Mouse (Mus musculus): ENCODE data around the gene Gm28053.

Gm28053 gene

GRCm38 (mm10) chr6:48696830-48697554 is 21.4 kb upstream of the Gm28053 start:
- DNase-seq, result no peak

- no peak for DNase-seq
These were observed 20.9 kb upstream of the Gm28053 start for GRCm38 (mm10) chr6:48697555-48697930.

GRCm38 (mm10) chr6:48698066-48698856 is 20.1 kb upstream of the Gm28053 start:
- no peak for DNase-seq

GRCm38 (mm10) chr6:48698888-48699287 is 19.5 kb upstream of the Gm28053 start:
- no peak for DNase-seq

GRCm38 (mm10) chr6:48700251-48701075 is 17.9 kb upstream of the Gm28053 start:
- no peak for DNase-seq

GRCm38 (mm10) chr6:48702146-48702545 is 16.3 kb upstream of the Gm28053 start:
- no peak for DNase-seq

GRCm38 (mm10) chr6:48702601-48703000 is 15.8 kb upstream of the Gm28053 start:
- DNase-seq, result no peak

- DNase-seq, result no peak
These were observed 14.3 kb upstream of the Gm28053 start for GRCm38 (mm10) chr6:48704146-48704545.

- DNase-seq, result no peak
These were observed 12.3 kb upstream of the Gm28053 start for GRCm38 (mm10) chr6:48706130-48706529.

- DNase-seq, result no peak
These were observed 1.9 kb downstream of the Gm28053 start for GRCm38 (mm10) chr6:48720326-48720725.

GRCm38 (mm10) chr6:48723468-48723867 is 5.1 kb downstream of the Gm28053 start:
- no peak for DNase-seq

- no peak for DNase-seq
These were observed 7.1 kb downstream of the Gm28053 start for GRCm38 (mm10) chr6:48725476-48725875.

GRCm38 (mm10) chr6:48727761-48728160 is 9.4 kb downstream of the Gm28053 start:
- no peak for DNase-seq

- DNase-seq, result no peak
These were observed 14.5 kb downstream of the Gm28053 start for GRCm38 (mm10) chr6:48732864-48733304.

- no peak for DNase-seq
These were observed 15.3 kb downstream of the Gm28053 start for GRCm38 (mm10) chr6:48733660-48734059.

- no peak for DNase-seq
These were observed 18.6 kb downstream of the Gm28053 start for GRCm38 (mm10) chr6:48737053-48737452.

GRCm38 (mm10) chr6:48737688-48738087 is 19.3 kb downstream of the Gm28053 start:
- no peak for DNase-seq

- no peak for DNase-seq
These were observed 20.8 kb downstream of the Gm28053 start, which contains the start of gene Gimap1 for GRCm38 (mm10) chr6:48738961-48739779. Gimap1 (plus strand) TSS chr6:48739054.

GRCm38 (mm10) chr6:48739780-48740055 is 21.3 kb downstream of the Gm28053 start:
- no peak for DNase-seq

GRCm38 (mm10) chr6:48740501-48741169 is 22.2 kb downstream of the Gm28053 start:
- no peak for DNase-seq

- DNase-seq, result no peak
These were observed 22.9 kb downstream of the Gm28053 start for GRCm38 (mm10) chr6:48741273-48741672.

GRCm38 (mm10) chr6:48741711-48742206 is 23.4 kb downstream of the Gm28053 start:
- DNase-seq, result no peak

Data from cerebellum, adult 9-11 months (tissue).